Mouse (Mus musculus) gonadal fat pad, adult 2 months (tissue): ENCODE data around the gene Igsf23. TPM values are rescaled to one million over a fixed set of nuclear protein-coding genes. Genes with fewer than 3 reads are reported as not detected.

Source experiments
- polyA plus RNA-seq: library from polyadenylated mRNA; depleted of rRNA; stranded (reverse); fragments of >200 nt; gene quantifications from 2 replicates; pipeline ENCODE4 v1.2.3, GENCODE M21; 2012; rRNA removed

Gene Igsf23
- polyA plus RNA-seq, 1 experiment = 0.20 TPM

Other genes starting within 250 kb of the Igsf23 start
- gene Tomm40, start 235.3 kb downstream of the Igsf23 start, polyA plus RNA-seq = 71.5 and 78.9 TPM in 2 replicates
- 47.6 and 48.5 TPM in 2 replicates for gene Nectin2, start 200.3 kb downstream of the Igsf23 start, polyA plus RNA-seq
- gene Bcam, start 179.7 kb downstream of the Igsf23 start, polyA plus RNA-seq = 133 and 134 TPM in 2 replicates
- gene Cblc, start 153.9 kb downstream of the Igsf23 start, polyA plus RNA-seq = 21.4 and 22.9 TPM in 2 replicates
- 10.5 and 11.8 TPM in 2 replicates for gene Bcl3, start 128.0 kb downstream of the Igsf23 start, polyA plus RNA-seq
- gene Gm19345, start 98.8 kb downstream of the Igsf23 start, polyA plus RNA-seq = 0.11 TPM in 1 of 2 replicates, not detected in the other
- gene Ceacam16, start 89.5 kb downstream of the Igsf23 start, polyA plus RNA-seq = 0.22 and 0.57 TPM in 2 replicates
- gene Ceacam19, start 62.8 kb downstream of the Igsf23 start, polyA plus RNA-seq = 0.16 and 1.8 TPM in 2 replicates
- gene Pvr, start 29.6 kb downstream of the Igsf23 start, polyA plus RNA-seq = 17.0 and 21.0 TPM in 2 replicates
- 0.09 and 0.15 TPM in 2 replicates for gene Ceacam20, start 14.7 kb upstream of the Igsf23 start, polyA plus RNA-seq
- 1.6 and 2.2 TPM in 2 replicates for gene Nlrp9b, start 40.7 kb upstream of the Igsf23 start, polyA plus RNA-seq
- gene Vmn1r91, start 148.9 kb upstream of the Igsf23 start, polyA plus RNA-seq = 0.08 TPM in 1 of 2 replicates, not detected in the other
- not detected in 2 replicates for gene Gm16442, start 171.8 kb upstream of the Igsf23 start, polyA plus RNA-seq
- not detected in 2 replicates for gene Vmn1r93, start 188.3 kb upstream of the Igsf23 start, polyA plus RNA-seq
- not detected in 2 replicates for gene Vmn1r94, start 217.6 kb upstream of the Igsf23 start, polyA plus RNA-seq
- gene Vmn1r95, start 243.0 kb upstream of the Igsf23 start, polyA plus RNA-seq = not detected in 2 replicates